Mouse (Mus musculus) MEL (cell line): Measurements from ENCODE around the gene Relt. TPM values are rescaled to one million over a fixed set of nuclear protein-coding genes. Genes with fewer than 3 reads are reported as not detected.

Experiments
- DNase-seq: peaks from one replicate; pipeline ENCODE4 v3.0.0; 2011; ENCODE audit warnings: low read depth, low spot score
- H3K27ac ChIP-seq: 2 replicates; pipeline ENCODE4 v1.5.1; 2012; ENCODE audit warnings: low read depth, mild to moderate bottlenecking, control low read depth, low read length, moderate library complexity; ENCODE audit not compliant: control insufficient read depth
- H3K27me3 ChIP-seq, 2 experiments: fragments of 150-350 bp in 1 of 2; sonication (generic) in 1 of 2; 2 replicates each; pipeline ENCODE4 v1.6.1; 2012; ENCODE audit warnings: low read length in 2 of 2, mild to moderate bottlenecking in 2 of 2, improper control_type of control experiment in 1 of 2, moderate library complexity in 1 of 2; ENCODE audit not compliant: insufficient read depth in 2 of 2, control insufficient read depth in 1 of 2
- H3K36me3 ChIP-seq, 2 experiments: 2 replicates each; pipeline ENCODE4 v1.6.1; 2012 to 2014; ENCODE audit warnings: low read length in 2 of 2, improper control_type of control experiment in 1 of 2, inconsistent platforms in 1 of 2, mild to moderate bottlenecking in 1 of 2; ENCODE audit not compliant: insufficient read depth in 2 of 2, control insufficient read depth in 1 of 2
- H3K4me1 ChIP-seq, 2 experiments: fragments of 150-350 bp in 1 of 2; sonication (generic) in 1 of 2; 2 replicates each; pipeline ENCODE4 v1.6.1; 2012; ENCODE audit warnings: low read length in 2 of 2, improper control_type of control experiment in 1 of 2, mild to moderate bottlenecking in 1 of 2; ENCODE audit not compliant: insufficient read depth in 2 of 2, control insufficient read depth in 1 of 2
- H3K4me3 ChIP-seq, 2 experiments: fragments of 150-350 bp in 1 of 2; sonication (generic) in 1 of 2; 2 replicates each; pipeline ENCODE4 v1.5.1; 2012; ENCODE audit warnings: low read depth in 2 of 2, low read length in 2 of 2, mild to moderate bottlenecking in 2 of 2, moderate library complexity in 2 of 2, control low read depth in 1 of 2, improper control_type of control experiment in 1 of 2; ENCODE audit not compliant: control insufficient read depth in 1 of 2, insufficient read depth in 1 of 2
- H3K79me2 ChIP-seq: 2 replicates; pipeline ENCODE4 v1.6.1; 2012; ENCODE audit warnings: mild to moderate bottlenecking, low read length, moderate library complexity; ENCODE audit not compliant: control insufficient read depth, poor library complexity, insufficient read depth
- H3K9ac ChIP-seq: 2 replicates; pipeline ENCODE4 v1.6.1; 2012; ENCODE audit warnings: low read depth, mild to moderate bottlenecking, control low read depth, low read length, moderate library complexity; ENCODE audit not compliant: control insufficient read depth, poor library complexity, severe bottlenecking
- H3K9me3 ChIP-seq: fragments of 150-350 bp; sonication (generic); replicated peaks from 2 replicates; pipeline ENCODE4 v1.6.1; 2012; ENCODE audit warnings: mild to moderate bottlenecking, low read length, improper control_type of control experiment, moderate library complexity; ENCODE audit not compliant: insufficient read depth
- CHD1 ChIP-seq: IDR thresholded peaks from 2 replicates; pipeline ENCODE4 v1.6.1; 2012; ENCODE audit warnings: low read depth, mild to moderate bottlenecking, inconsistent platforms, low read length, improper control_type of control experiment
- CHD2 ChIP-seq: IDR thresholded peaks from 2 replicates; pipeline ENCODE4 v1.6.1; 2011; ENCODE audit warnings: low read length, improper control_type of control experiment
- CTCF ChIP-seq, 3 experiments: IDR thresholded peaks in 2 of 3; conservative IDR thresholded peaks in 1 of 3; 2 replicates each; pipeline ENCODE4 v1.5.1; 2011 to 2012; ENCODE audit warnings: low read length in 3 of 3, low read depth in 2 of 3, mild to moderate bottlenecking in 2 of 3, improper control_type of control experiment in 1 of 3, inconsistent platforms in 1 of 3, mixed read lengths in 1 of 3, moderate library complexity in 1 of 3; ENCODE audit not compliant: control insufficient read depth in 1 of 3, insufficient read depth in 1 of 3, poor library complexity in 1 of 3, severe bottlenecking in 1 of 3
- E2F4 ChIP-seq: IDR thresholded peaks from 2 replicates; pipeline ENCODE4 v1.6.1; 2011; ENCODE audit warnings: low read depth, low read length, improper control_type of control experiment, borderline replicate concordance
- ELF1 ChIP-seq: IDR thresholded peaks from 2 replicates; pipeline ENCODE4 v1.6.1; 2014; ENCODE audit warnings: low read depth, mild to moderate bottlenecking, inconsistent platforms, low read length, improper control_type of control experiment, moderate library complexity
- EP300 ChIP-seq, 2 experiments: IDR thresholded peaks; 2 replicates each; pipeline ENCODE4 v1.6.1; 2011; ENCODE audit warnings: improper control_type of control experiment in 2 of 2, low read length in 2 of 2, low read depth in 1 of 2, mild to moderate bottlenecking in 1 of 2
- GABPA ChIP-seq: IDR thresholded peaks from 2 replicates; pipeline ENCODE4 v1.6.1; 2012; ENCODE audit warnings: low read depth, mild to moderate bottlenecking, inconsistent platforms, low read length, improper control_type of control experiment, moderate library complexity
- HCFC1 ChIP-seq: IDR thresholded peaks from 2 replicates; pipeline ENCODE4 v1.6.1; 2012; ENCODE audit warnings: low read depth, mild to moderate bottlenecking, inconsistent platforms, low read length, improper control_type of control experiment, moderate library complexity
- JUND ChIP-seq: IDR thresholded peaks from 2 replicates; pipeline ENCODE4 v1.6.1; 2011; ENCODE audit warnings: low read depth, mild to moderate bottlenecking, improper control_type of control experiment, low read length
- KAT2A ChIP-seq: conservative IDR thresholded peaks from 2 replicates; pipeline ENCODE4 v1.6.1; 2012; ENCODE audit warnings: low read depth, low read length, improper control_type of control experiment, inconsistent platforms
- MAFK ChIP-seq: IDR thresholded peaks from 2 replicates; pipeline ENCODE4 v1.6.1; 2011; ENCODE audit warnings: low read depth, mild to moderate bottlenecking, low read length, improper control_type of control experiment, borderline replicate concordance
- MAZ ChIP-seq: IDR thresholded peaks from 2 replicates; pipeline ENCODE4 v1.6.1; 2012; ENCODE audit warnings: low read depth, mild to moderate bottlenecking, inconsistent platforms, low read length, improper control_type of control experiment
- MYB ChIP-seq: IDR thresholded peaks from 2 replicates; pipeline ENCODE4 v1.6.1; 2011; ENCODE audit warnings: mild to moderate bottlenecking, low read depth, low read length, improper control_type of control experiment
- POLR2A ChIP-seq, 2 experiments: IDR thresholded peaks; 2 replicates each; pipeline ENCODE4 v1.6.1; 2011 to 2012; ENCODE audit warnings: low read length in 2 of 2, mild to moderate bottlenecking in 2 of 2, control low read depth in 1 of 2, improper control_type of control experiment in 1 of 2, low read depth in 1 of 2, moderate library complexity in 1 of 2; ENCODE audit not compliant: control insufficient read depth in 1 of 2, insufficient read depth in 1 of 2, poor library complexity in 1 of 2
- POLR2AphosphoS2 ChIP-seq: IDR thresholded peaks from 2 replicates; pipeline ENCODE4 v1.6.1; 2011; ENCODE audit warnings: low read length, improper control_type of control experiment
- POLR2AphosphoS5 ChIP-seq: IDR thresholded peaks from 2 replicates; pipeline ENCODE4 v1.6.1; 2012; ENCODE audit warnings: low read depth, borderline replicate concordance, mild to moderate bottlenecking, inconsistent platforms, low read length, moderate library complexity, mixed read lengths
- RAD21 ChIP-seq: IDR thresholded peaks from 2 replicates; pipeline ENCODE4 v1.6.1; 2011; ENCODE audit warnings: mild to moderate bottlenecking, low read depth, low read length, improper control_type of control experiment
- RCOR1 ChIP-seq: IDR thresholded peaks from 2 replicates; pipeline ENCODE4 v1.6.1; 2012; ENCODE audit warnings: low read depth, mild to moderate bottlenecking, inconsistent platforms, low read length, improper control_type of control experiment
- TAL1 ChIP-seq: IDR thresholded peaks from 2 replicates; pipeline ENCODE4 v1.6.1; 2012; ENCODE audit warnings: mild to moderate bottlenecking, inconsistent platforms, low read length, moderate library complexity, mixed read lengths
- UBTF ChIP-seq: IDR thresholded peaks from 2 replicates; pipeline ENCODE4 v1.6.1; 2012; ENCODE audit warnings: low read depth, mild to moderate bottlenecking, inconsistent platforms, low read length, improper control_type of control experiment, moderate library complexity, borderline replicate concordance; ENCODE audit not compliant: insufficient read depth
- USF1 ChIP-seq: IDR thresholded peaks from 2 replicates; pipeline ENCODE4 v1.6.1; 2014; ENCODE audit warnings: low read depth, mild to moderate bottlenecking, inconsistent platforms, low read length, improper control_type of control experiment, moderate library complexity
- ZC3H11A ChIP-seq: IDR thresholded peaks from 2 replicates; pipeline ENCODE4 v1.6.1; 2012; ENCODE audit warnings: low read depth, mild to moderate bottlenecking, inconsistent platforms, low read length, improper control_type of control experiment
- ZKSCAN1 ChIP-seq: IDR thresholded peaks from 2 replicates; pipeline ENCODE4 v1.6.1; 2012; ENCODE audit warnings: low read depth, mild to moderate bottlenecking, inconsistent platforms, low read length, improper control_type of control experiment, moderate library complexity
- polyA plus RNA-seq, 2 experiments: library from polyadenylated mRNA; stranded (reverse) in 1 of 2; unstranded in 1 of 2; fragments of >175 nt in 1 of 2; fragments of >200 nt in 1 of 2; gene quantifications; 2 replicates each; pipeline versions ENCODE4 v1.2.1 to v1.2.4; 2012; ENCODE audit warnings: low replicate concordance in 2 of 2, low read depth in 1 of 2; ENCODE audit not compliant: insufficient read length in 2 of 2, insufficient read depth in 1 of 2, missing spikeins in 1 of 2
- total RNA-seq: library from RNA; depleted of rRNA; stranded (reverse); fragments of 300-350 nt; gene quantifications from 2 replicates; pipeline ENCODE4 v1.2.3, GENCODE M21; 2012

Relt gene
- total and polyA plus RNA-seq, 3 experiments = 29.6 to 37.1 TPM; not detected in 1

- Histone ChIP-seq H3K36me3 (no peaks in the 10 kb centered on the region), H3K27ac (no peak overlapping the region), H3K9me3 (no peaks in the 10 kb centered on the region), H3K79me2 (no peaks in the 10 kb centered on the region), H3K4me1 (no peaks in the 10 kb centered on the region), H3K4me3 (no peak overlapping the region), H3K27me3 (0 out of 4 replicates have a peak, but pooled peaks cover 0 to 1% of the 10 kb centered on the region in 2 experiments), H3K9ac (no peak overlapping the region)
- no peak for DNase-seq
- TF ChIP-seq POLR2AphosphoS5 (no peak), UBTF (no peak), RAD21 (no peak), TAL1 (no peak), ZKSCAN1 (no peak), RCOR1 (no peak), MAFK (no peak), POLR2AphosphoS2 (no peak), USF1 (no peak), EP300 (IDR thresholded peaks at IDR 0.05; ENCODE audit: low read depth in 1 of 2, low read length in 2 of 2) (no peak), MAZ (no peak), CTCF (IDR thresholded peaks at IDR 0.05 in 2 of 3, conservative IDR thresholded peaks at IDR 0.05 in 1 of 3; ENCODE audit: control insufficient read depth in 1 of 3, insufficient read depth in 1 of 3, low read depth in 2 of 3, low read length in 3 of 3, poor library complexity in 1 of 3, severe bottlenecking in 1 of 3) (no peak), HCFC1 (no peak)
Measured at GRCm38 (mm10) chr7:100876771-100877170, 13.5 kb upstream of the Relt start.

- Histone ChIP-seq H3K79me2 (no peaks in the 10 kb centered on the region), H3K9ac (no peak overlapping the region), H3K27me3 (0 out of 4 replicates have a peak, but pooled peaks cover 0 to 1% of the 10 kb centered on the region in 2 experiments), H3K4me1 (no peaks in the 10 kb centered on the region), H3K36me3 (no peaks in the 10 kb centered on the region), H3K9me3 (no peaks in the 10 kb centered on the region), H3K27ac (no peak overlapping the region), H3K4me3 (no peak overlapping the region)
- TF ChIP-seq CHD1 = no peak
- TF ChIP-seq HCFC1 = no peak
- TF ChIP-seq ELF1 = no peak
- no peak for TF ChIP-seq TAL1
- TF ChIP-seq ZC3H11A = no peak
- TF ChIP-seq GABPA = no peak
- no peak for TF ChIP-seq E2F4
- TF ChIP-seq POLR2A (IDR thresholded peaks at IDR 0.05; ENCODE audit: control insufficient read depth in 1 of 2, insufficient read depth in 1 of 2, low read depth in 1 of 2, low read length in 2 of 2, poor library complexity in 1 of 2) = no peak
- no peak for TF ChIP-seq MYB
- no peak for TF ChIP-seq CHD2
- TF ChIP-seq JUND = no peak
- TF ChIP-seq POLR2AphosphoS5 = no peak
- no peak for TF ChIP-seq KAT2A
- DNase-seq = no peak
Measured at GRCm38 (mm10) chr7:100876293-100876692, 13.0 kb upstream of the Relt start.
